Comparison of ENCODE assay signal across 12 mouse cellular contexts in the genomic region with DNA sequence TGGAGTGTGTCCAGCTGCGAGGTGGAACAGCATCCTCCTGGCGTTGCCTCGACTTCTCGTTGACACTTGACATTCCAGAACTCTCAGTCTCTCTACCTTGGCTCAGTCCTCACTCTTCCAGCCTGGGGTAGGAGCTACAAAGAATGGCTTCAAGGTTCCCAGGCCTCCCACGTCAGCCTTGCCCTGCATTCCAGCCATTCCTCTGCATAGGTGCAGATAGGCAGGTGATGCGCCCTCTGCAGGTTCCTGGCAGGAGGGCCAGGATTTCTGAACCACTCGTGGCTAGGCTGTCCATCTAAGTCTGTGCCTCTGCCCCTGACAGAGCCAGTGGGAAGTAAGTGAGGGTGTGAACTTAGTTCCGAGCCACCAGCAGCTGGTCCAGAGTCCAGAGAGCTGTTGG. TPM values are rescaled to one million over a fixed set of nuclear protein-coding genes. Genes with fewer than 3 reads are reported as not detected.
DNase-seq lines count a peak whose midpoint lies in the region; ATAC-seq and TF ChIP-seq lines count a peak whose summit lies in the region.
"Had no signal": no experiment of that assay in that cellular context is flagged by ENCODE, and none has a peak within 500 bp of the region (broad histone marks: within the 10 kb centered on the region; RNA-seq: fewer than 3 reads in every experiment).

No protein-coding gene starts in this region.

- TF ChIP-seq CTCF in kidney, adult 2 months (conservative IDR thresholded peaks at IDR 0.05; ENCODE audit: insufficient read depth, insufficient read length, low read depth, low read length), result peak; percentile 50
- TF ChIP-seq CTCF in bone marrow, adult 2 months (IDR thresholded peaks at IDR 0.05; ENCODE audit: control insufficient read depth, insufficient read depth, low read length), result peak; percentile 10; the same call in 1 of the 2 replicates

- no peaks in the 10 kb centered on the region for H3K9me3 ChIP-seq in kidney, embryonic 16.5 days (ENCODE audit: low read length)
- H3K9me3 ChIP-seq: hindbrain, embryonic 13.5 days; limb, embryonic 12.5 days had no signal

- no peaks in the 10 kb centered on the region for H3K27me3 ChIP-seq in kidney, adult 2 months (replicated peaks; ENCODE audit: control insufficient read depth, insufficient read depth, low read length)
- H3K27me3 ChIP-seq in kidney, embryonic 16.5 days (ENCODE audit: insufficient read depth, low read length), result no peaks in the 10 kb centered on the region
- H3K27me3 ChIP-seq: hindbrain, embryonic 13.5 days; limb, embryonic 12.5 days had no signal

- 50% methylated on average over 8 of the region's 8 CpGs for WGBS in kidney, adult 2 months
- WGBS in kidney, embryonic 16.5 days, result 77% methylated on average over 8 of the region's 8 CpGs
- 82% methylated on average over 8 of the region's 8 CpGs for WGBS in bone marrow, adult 2 months

- peak; percentile 79 for DNase-seq in kidney, adult 2 months
- peak; percentile 65 to 75 for DNase-seq in kidney, postnatal 36 days
- no peak for DNase-seq in urinary bladder, postnatal 36 days (ENCODE audit: low spot score in 2 of 2)
- DNase-seq in ovary, adult 18-20 months (ENCODE audit: low spot score), result no peak
- DNase-seq in adrenal gland, adult 18-20 months (ENCODE audit: low spot score in 2 of 2), result no peak
- DNase-seq: retina, postnatal 1 day; thymus, postnatal 36 days had no signal

- no peak overlapping the region for H3K9ac ChIP-seq in kidney, embryonic 16.5 days (replicated peaks; ENCODE audit: low read length)
- H3K9ac ChIP-seq: hindbrain, embryonic 13.5 days; limb, embryonic 12.5 days had no signal

- H3K4me1 ChIP-seq in kidney, adult 2 months (ENCODE audit: control insufficient read depth, insufficient read depth, low read length), result no peaks in the 10 kb centered on the region; the same call in 1 of the 2 replicates
- H3K4me1 ChIP-seq in kidney, embryonic 16.5 days (ENCODE audit: insufficient read depth, low read length), result peaks cover 15% of the 10 kb centered on the region
- no peaks in the 10 kb centered on the region for H3K4me1 ChIP-seq in bone marrow, adult 2 months (ENCODE audit: control insufficient read depth, insufficient read depth, low read length)

- no peak overlapping the region for H3K4me2 ChIP-seq in kidney, embryonic 16.5 days (replicated peaks; ENCODE audit: low read depth, low read length)
- H3K4me2 ChIP-seq: hindbrain, embryonic 13.5 days; limb, embryonic 12.5 days had no signal

- H3K27ac ChIP-seq in kidney, adult 2 months (ENCODE audit: insufficient read depth, low read depth, low read length), result no peak overlapping the region
- H3K27ac ChIP-seq in kidney, embryonic 16.5 days (ENCODE audit: low read length), result no peak overlapping the region
- H3K27ac ChIP-seq in bone marrow, adult 2 months (ENCODE audit: control insufficient read depth, insufficient read depth, low read depth, low read length, poor library complexity), result no peak overlapping the region
- H3K27ac ChIP-seq: hindbrain, embryonic 13.5 days; limb, embryonic 12.5 days had no signal

- no peak for TF ChIP-seq POLR2A in kidney, adult 2 months (IDR thresholded peaks at IDR 0.05; ENCODE audit: low read depth, low read length)
- no peak for TF ChIP-seq POLR2A in bone marrow, adult 2 months (IDR thresholded peaks at IDR 0.05; ENCODE audit: borderline replicate concordance, control insufficient read depth, low read depth, low read length)

- H3K36me3 ChIP-seq in kidney, adult 2 months (ENCODE audit: control insufficient read depth, insufficient read depth, low read length), result no peaks in the 10 kb centered on the region
- H3K36me3 ChIP-seq in kidney, embryonic 16.5 days (ENCODE audit: insufficient read depth, low read length), result peaks cover 48% of the 10 kb centered on the region

- H3K4me3 ChIP-seq in kidney, adult 2 months (ENCODE audit: insufficient read depth, low read depth, low read length), result no peak overlapping the region
- no peak overlapping the region for H3K4me3 ChIP-seq in kidney, embryonic 16.5 days (ENCODE audit: low read length)
- H3K4me3 ChIP-seq in bone marrow, adult 2 months (replicated peaks; ENCODE audit: control insufficient read depth, low read depth, low read length), result no peak overlapping the region
- H3K4me3 ChIP-seq: hindbrain, embryonic 13.5 days; limb, embryonic 12.5 days had no signal

- ATAC-seq in kidney, embryonic 16.5 days (ENCODE audit: low FRiP score, low TSS enrichment), result no peak
- peak; percentile 23; the same call in 1 of the 2 replicates for ATAC-seq in megakaryocyte-erythroid progenitor cell, adult 5-6 weeks (replicated peaks; ENCODE audit: low FRiP score, low TSS enrichment, poor library complexity, severe bottlenecking)

RNA-seq across cellular contexts. Expression of a gene that starts 7.1 kb away (rescaled TPM):
- polyA plus RNA-seq in kidney, adult 2 months (2012; rRNA removed), result 90.2 and 91.6 TPM in 2 replicates
- polyA plus RNA-seq in kidney, embryonic 16.5 days (2015; fragmentation: Nextera tagmentation; extraction: Ambion mirVana), result 137 and 142 TPM in 2 replicates
- polyA plus RNA-seq in bone marrow, adult 2 months (2011; ENCODE audit: insufficient read depth, insufficient read length, low replicate concordance, missing spikeins), result 15.4 and 35.2 TPM in 2 replicates
- 42.7 and 48.6 TPM in 2 replicates for total RNA-seq in megakaryocyte-erythroid progenitor cell, adult 5-6 weeks (2014; fragmentation: Nextera tagmentation)
- total RNA-seq in megakaryocyte-erythroid progenitor cell, adult 5-6 weeks (2017), result 25.8 and 38.7 TPM in 2 replicates
- total RNA-seq in adrenal gland, adult 18-20 months (2021), result 10 to 100 TPM; 53.3 to 58.3 TPM

RNA-seq across cellular contexts. Expression of a gene that starts 7.2 kb away (rescaled TPM):
- 8.4 and 10.0 TPM in 2 replicates for polyA plus RNA-seq in kidney, adult 2 months (2012; rRNA removed)
- 12.6 and 13.8 TPM in 2 replicates for polyA plus RNA-seq in kidney, embryonic 16.5 days (2015; fragmentation: Nextera tagmentation; extraction: Ambion mirVana)
- 6.8 and 6.9 TPM in 2 replicates for polyA plus RNA-seq in bone marrow, adult 2 months (2011; ENCODE audit: insufficient read depth, insufficient read length, low replicate concordance, missing spikeins)
- 17.5 and 18.0 TPM in 2 replicates for total RNA-seq in megakaryocyte-erythroid progenitor cell, adult 5-6 weeks (2014; fragmentation: Nextera tagmentation)
- 4.9 and 6.7 TPM in 2 replicates for total RNA-seq in megakaryocyte-erythroid progenitor cell, adult 5-6 weeks (2017)
- total RNA-seq in adrenal gland, adult 18-20 months (2021), result 10 to 100 TPM; 10.4 to 13.2 TPM

RNA-seq across cellular contexts. Expression of a gene that starts 20.6 kb away (rescaled TPM):
- polyA plus RNA-seq in kidney, adult 2 months (2012; rRNA removed), result 0.06 and 0.18 TPM in 2 replicates
- 1.2 and 1.8 TPM in 2 replicates for polyA plus RNA-seq in kidney, embryonic 16.5 days (2015; fragmentation: Nextera tagmentation; extraction: Ambion mirVana)
- polyA plus RNA-seq in bone marrow, adult 2 months (2011; ENCODE audit: insufficient read depth, insufficient read length, low replicate concordance, missing spikeins), result 0.49 and 2.7 TPM in 2 replicates
- total RNA-seq in megakaryocyte-erythroid progenitor cell, adult 5-6 weeks (2014; fragmentation: Nextera tagmentation), result 0.52 and 0.83 TPM in 2 replicates
- 0.61 TPM in 1 of 2 replicates, not detected in the other for total RNA-seq in megakaryocyte-erythroid progenitor cell, adult 5-6 weeks (2017)
- total RNA-seq in adrenal gland, adult 18-20 months (2021), result under 1 TPM in 1 of 2 experiments, not detected in 1; 0.50 TPM
- polyA plus RNA-seq: hindbrain, embryonic 13.5 days had no signal

RNA-seq across cellular contexts. Expression of a gene that starts 53.6 kb away (rescaled TPM):
- 32.5 and 34.2 TPM in 2 replicates for polyA plus RNA-seq in kidney, adult 2 months (2012; rRNA removed)
- 29.1 and 29.2 TPM in 2 replicates for polyA plus RNA-seq in kidney, embryonic 16.5 days (2015; fragmentation: Nextera tagmentation; extraction: Ambion mirVana)
- 8.6 and 12.9 TPM in 2 replicates for polyA plus RNA-seq in bone marrow, adult 2 months (2011; ENCODE audit: insufficient read depth, insufficient read length, low replicate concordance, missing spikeins)
- total RNA-seq in megakaryocyte-erythroid progenitor cell, adult 5-6 weeks (2014; fragmentation: Nextera tagmentation), result 16.3 and 22.0 TPM in 2 replicates
- 7.7 and 10.1 TPM in 2 replicates for total RNA-seq in megakaryocyte-erythroid progenitor cell, adult 5-6 weeks (2017)
- 10 to 100 TPM; 33.5 to 64.5 TPM for total RNA-seq in adrenal gland, adult 18-20 months (2021)

RNA-seq across cellular contexts. Expression of a gene that starts 53.9 kb away (rescaled TPM):
- polyA plus RNA-seq in kidney, adult 2 months (2012; rRNA removed), result 4.6 and 6.1 TPM in 2 replicates
- polyA plus RNA-seq in kidney, embryonic 16.5 days (2015; fragmentation: Nextera tagmentation; extraction: Ambion mirVana), result 20.6 and 24.7 TPM in 2 replicates
- polyA plus RNA-seq in bone marrow, adult 2 months (2011; ENCODE audit: insufficient read depth, insufficient read length, low replicate concordance, missing spikeins), result 1.2 and 2.4 TPM in 2 replicates
- total RNA-seq in megakaryocyte-erythroid progenitor cell, adult 5-6 weeks (2014; fragmentation: Nextera tagmentation), result 6.6 and 8.4 TPM in 2 replicates
- 10.6 and 15.9 TPM in 2 replicates for total RNA-seq in megakaryocyte-erythroid progenitor cell, adult 5-6 weeks (2017)
- total RNA-seq in adrenal gland, adult 18-20 months (2021), result 1 to 10 TPM; 6.3 to 8.6 TPM

Comparison
In these comparisons a context has a peak if more than half of its experiments do, and no peak if none do; other contexts are left out.
1. DNase-seq: peak in kidney, adult 2 months (single experiment) and kidney, postnatal 36 days (2 of 2); none in urinary bladder, postnatal 36 days (0 of 2), ovary, adult 18-20 months (single experiment) and adrenal gland, adult 18-20 months (0 of 2).